Comparison of ENCODE assay signal across 35 mouse cellular contexts in the genomic region with DNA sequence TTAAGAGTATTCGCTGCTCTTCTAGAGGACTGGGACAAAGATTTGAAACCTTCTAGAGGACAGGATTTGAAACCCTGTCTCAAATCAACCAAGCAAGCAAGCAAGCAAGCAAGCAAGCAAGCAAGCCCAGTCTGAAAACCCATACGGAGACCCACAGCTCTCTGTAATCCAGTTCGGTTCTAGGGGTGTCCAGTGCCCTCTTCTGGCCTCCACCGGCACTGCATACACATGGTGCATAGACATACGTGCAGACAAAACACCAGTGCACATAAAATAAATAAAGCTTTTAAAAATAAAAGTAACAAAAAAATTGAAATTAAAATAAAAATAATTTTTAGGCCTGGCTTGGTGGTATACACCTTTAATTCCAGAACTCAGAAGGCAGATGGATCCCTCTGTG. TPM values are rescaled to one million over a fixed set of nuclear protein-coding genes. Genes with fewer than 3 reads are reported as not detected.
DNase-seq lines count a peak whose midpoint lies in the region; TF ChIP-seq lines count a peak whose summit lies in the region.
"Had no signal": no experiment of that assay in that cellular context is flagged by ENCODE, and none has a peak within 500 bp of the region (broad histone marks: within the 10 kb centered on the region; RNA-seq: fewer than 3 reads in every experiment).

No protein-coding gene starts in this region.

- no peak for DNase-seq in layer of hippocampus, adult 2 months (ENCODE audit: low spot score in 2 of 2)
- no peak for DNase-seq in layer of hippocampus, adult 8-10 months (ENCODE audit: low spot score in 2 of 2)
- DNase-seq in testis, postnatal 10 days (ENCODE audit: low spot score) = no peak
- DNase-seq in WW6 (ENCODE audit: low read depth, low spot score) = peak; percentile 40
- no peak for DNase-seq in cerebellum, adult 8-10 months
- DNase-seq in natural killer cell, adult 2 months (ENCODE audit: low spot score in 2 of 2) = no peak
- DNase-seq: adrenal gland, adult 8-10 months; cerebellum, adult 2 months; cerebellum, postnatal 36 days; embryo, embryonic 11 days; gastrocnemius, adult 2 months; heart, postnatal 10 days; kidney, adult 11 months; lung, postnatal 36 days; right cerebral cortex, postnatal 14 days; thymus, postnatal 25 days had no signal

- TF ChIP-seq CTCF in layer of hippocampus, adult 2 months (conservative IDR thresholded peaks at IDR 0.05) = peak; percentile 34
- peak; percentile 46; the same call in 1 of the 2 replicates for TF ChIP-seq CTCF in testis, adult 2 months (IDR thresholded peaks at IDR 0.05; ENCODE audit: control insufficient read depth, insufficient read depth, insufficient replicate concordance, low read depth, low read length)

- no peak overlapping the region for H3K4me3 ChIP-seq in layer of hippocampus, adult 2 months
- H3K4me3 ChIP-seq in testis, adult 2 months (ENCODE audit: control insufficient read depth, low read depth, low read length) = no peak overlapping the region
- H3K4me3 ChIP-seq: gastrocnemius, adult 2 months; heart, embryonic 12.5 days; hindbrain, embryonic 10.5 days; kidney, embryonic 15.5 days; limb, embryonic 12.5 days; megakaryocyte, embryonic 14.5 days; midbrain, embryonic 13.5 days had no signal

- no peaks in the 10 kb centered on the region for H3K36me3 ChIP-seq in testis, adult 2 months (ENCODE audit: control insufficient read depth, insufficient read depth, low read length)
- H3K36me3 ChIP-seq: midbrain, embryonic 13.5 days had no signal

- no peak overlapping the region for H3K27ac ChIP-seq in layer of hippocampus, adult 2 months
- H3K27ac ChIP-seq in testis, adult 2 months (ENCODE audit: control insufficient read depth, insufficient read depth, low read depth, low read length) = no peak overlapping the region
- H3K27ac ChIP-seq: gastrocnemius, adult 2 months; hindbrain, embryonic 10.5 days; kidney, embryonic 15.5 days; limb, embryonic 12.5 days; midbrain, embryonic 13.5 days had no signal

- no peaks in the 10 kb centered on the region for H3K27me3 ChIP-seq in testis, adult 2 months (ENCODE audit: control insufficient read depth, insufficient read depth, low read length)
- H3K27me3 ChIP-seq: heart, embryonic 12.5 days; kidney, embryonic 15.5 days; limb, embryonic 12.5 days; midbrain, embryonic 13.5 days had no signal

- TF ChIP-seq POLR2A in testis, adult 2 months (IDR thresholded peaks at IDR 0.05; ENCODE audit: control insufficient read depth, low read depth, low read length) = no peak

- H3K4me1 ChIP-seq in testis, adult 2 months (ENCODE audit: control insufficient read depth, insufficient read depth, low read length) = no peaks in the 10 kb centered on the region
- H3K4me1 ChIP-seq: heart, embryonic 12.5 days; hindbrain, embryonic 10.5 days; kidney, embryonic 15.5 days; megakaryocyte, embryonic 14.5 days; midbrain, embryonic 13.5 days had no signal

RNA-seq across cellular contexts. Expression of gene Gm10073, which starts 19.2 kb away (rescaled TPM):
- 10 to 100 TPM; 90.4 to 97.5 TPM for total RNA-seq in layer of hippocampus, adult 2 months (2021)
- 100 to 1,000 TPM in 2 of 4 experiments, 10 to 100 TPM in 2; 82.6 to 111 (median 95.6) TPM for total RNA-seq in layer of hippocampus, adult 8-10 months (2022)
- 9.7 and 9.8 TPM in 2 replicates for polyA plus RNA-seq in testis, adult 2 months (2012; rRNA removed)

RNA-seq across cellular contexts. Expression of gene Cdh3, which starts 43.3 kb away (rescaled TPM):
- not detected for total RNA-seq in layer of hippocampus, adult 2 months (2021)
- under 1 TPM; 0.08 to 0.25 (median 0.20) TPM for total RNA-seq in layer of hippocampus, adult 8-10 months (2022)
- 1.2 and 1.3 TPM in 2 replicates for polyA plus RNA-seq in testis, adult 2 months (2012; rRNA removed)
- total RNA-seq: monocyte, adult 5-6 weeks had no signal
- polyA plus RNA-seq: activated CD4-positive, CD25-positive, alpha-beta regulatory T cell, adult 4 months had no signal

RNA-seq across cellular contexts. Expression of gene Cdh1, which starts 49.1 kb away (rescaled TPM):
- under 1 TPM; 0.37 to 0.54 TPM for total RNA-seq in layer of hippocampus, adult 2 months (2021)
- total RNA-seq in layer of hippocampus, adult 8-10 months (2022) = 1 to 10 TPM; 1.1 to 3.0 (median 1.2) TPM
- polyA plus RNA-seq in testis, adult 2 months (2012; rRNA removed) = 0.48 and 1.9 TPM in 2 replicates

RNA-seq across cellular contexts. Expression of gene 6030452D12Rik, which starts 53.7 kb away (rescaled TPM):
- not detected for total RNA-seq in layer of hippocampus, adult 2 months (2021)
- total RNA-seq in layer of hippocampus, adult 8-10 months (2022) = not detected
- not detected in 2 replicates for polyA plus RNA-seq in testis, adult 2 months (2012; rRNA removed)
- total RNA-seq: adrenal gland, adult 8-10 months; gastrocnemius, adult 2 months; heart, postnatal 10 days; layer of hippocampus, postnatal 25 days; left cerebral cortex, postnatal 14 days; monocyte, adult 5-6 weeks had no signal
- polyA plus RNA-seq: activated CD4-positive, CD25-positive, alpha-beta regulatory T cell, adult 4 months; cerebellum, adult 2 months; embryonic facial prominence, embryonic 14.5 days; forebrain, embryonic 14.5 days; frontal cortex, adult 2 months; gonadal fat pad, adult 2 months; heart, embryonic 12.5 days; hindbrain, embryonic 10.5 days; hindbrain, embryonic 16.5 days; kidney, embryonic 15.5 days; large intestine, adult 2 months; limb, embryonic 12.5 days; liver, embryonic 16.5 days; midbrain, embryonic 13.5 days; neural tube, embryonic 11.5 days had no signal
